Mouse (Mus musculus) heart, adult 2 months (tissue): ENCODE measurements around the gene Cfap97d1. TPM values are rescaled to one million over a fixed set of nuclear protein-coding genes. Genes with fewer than 3 reads are reported as not detected.

Experiments
- DNase-seq, 2 experiments: peaks; one replicate each; pipeline ENCODE4 v3.0.0; 2021
- H3K27ac ChIP-seq: fragments of 200-600 bp; 2 replicates; pipeline ENCODE4 v1.8.1; 2022
- H3K27me3 ChIP-seq: fragments of 200-500 bp; 2 replicates; pipeline ENCODE4 v1.6.1; 2012; ENCODE audit warnings: mild to moderate bottlenecking, low read length, inconsistent platforms, mixed read lengths; ENCODE audit not compliant: control insufficient read depth, insufficient read depth
- H3K36me3 ChIP-seq: fragments of 200-500 bp; 2 replicates; pipeline ENCODE4 v1.6.1; 2012; ENCODE audit warnings: low read length, inconsistent platforms; ENCODE audit not compliant: control insufficient read depth, insufficient read depth
- H3K4me1 ChIP-seq: fragments of 200-500 bp; 2 replicates; pipeline ENCODE4 v1.6.1; 2011; ENCODE audit warnings: low read length; ENCODE audit not compliant: control insufficient read depth, insufficient read depth
- H3K4me3 ChIP-seq: fragments of 200-600 bp; 2 replicates; pipeline ENCODE4 v1.8.1; 2022
- H3K79me2 ChIP-seq: fragments of 200-500 bp; replicated peaks from 2 replicates; pipeline ENCODE4 v1.6.1; 2012; ENCODE audit warnings: mild to moderate bottlenecking, inconsistent platforms, low read length, moderate library complexity, mixed read lengths; ENCODE audit not compliant: control insufficient read depth, insufficient read depth
- H3K9ac ChIP-seq: fragments of 200-500 bp; 2 replicates; pipeline ENCODE4 v1.6.1; 2012; ENCODE audit warnings: low read depth, mild to moderate bottlenecking, control low read depth, inconsistent platforms, low read length, mixed read lengths
- CTCF ChIP-seq: fragments of 200-600 bp; IDR thresholded peaks from 2 replicates; pipeline ENCODE4 v1.8.1; 2022; ENCODE audit warnings: antibody characterized with exemption, mild to moderate bottlenecking, moderate library complexity
- EP300 ChIP-seq: fragments of 200-500 bp; IDR thresholded peaks from 2 replicates; pipeline ENCODE4 v1.6.1; 2011; ENCODE audit warnings: low read depth, low read length, control low read depth; ENCODE audit not compliant: insufficient read depth
- POLR2A ChIP-seq: fragments of 200-500 bp; IDR thresholded peaks from 2 replicates; pipeline ENCODE4 v1.6.1; 2011; ENCODE audit warnings: mild to moderate bottlenecking, low read depth, low read length, control low read depth; ENCODE audit not compliant: insufficient read depth
- WGBS: fragments of 180-500 bp; shearing (Covaris S2); methylation state at CpG from one replicate; pipeline ENCODE4 v1.1.7; 2018; 5-methylcytosine and 5-hydroxymethylcytosine counted together
- intact Hi-C: fragments of 180-260 bp; cut with DNase I; formaldehyde crosslinking; loops from one replicate; pipeline ENCODE4 v1.15.1; 2025
- polyA plus RNA-seq: library from polyadenylated mRNA; depleted of rRNA; stranded (reverse); fragments of >200 nt; gene quantifications from 2 replicates; pipeline ENCODE4 v1.2.3, GENCODE M21; 2012
- total RNA-seq, 2 experiments: library from RNA; stranded (reverse); gene quantifications; 2 replicates each; pipeline ENCODE4 v1.2.3; 2021

Gene Cfap97d1
- total and polyA plus RNA-seq, 3 experiments, result not detected

- H3K9ac ChIP-seq, result no peak overlapping the region
- H3K27me3 ChIP-seq, result no peaks in the 10 kb centered on the region
- intact Hi-C loops, result no loop called here
- WGBS, result 55% methylated on average over 9 of the region's 9 CpGs
- DNase-seq, result peak in 1 of 2 experiments; percentile 62
- no peaks in the 10 kb centered on the region for H3K79me2 ChIP-seq
- no peak overlapping the region for H3K4me3 ChIP-seq
- TF ChIP-seq EP300, result no peak
- TF ChIP-seq CTCF, result peak; percentile 77
- H3K27ac ChIP-seq, result no peak overlapping the region
- peaks cover 9% of the 10 kb centered on the region for H3K36me3 ChIP-seq
- peaks cover 6% of the 10 kb centered on the region for H3K4me1 ChIP-seq
Observed at GRCm38 (mm10) chr11:101974923-101975322, 9.2 kb upstream of the Cfap97d1 start.

DNA sequence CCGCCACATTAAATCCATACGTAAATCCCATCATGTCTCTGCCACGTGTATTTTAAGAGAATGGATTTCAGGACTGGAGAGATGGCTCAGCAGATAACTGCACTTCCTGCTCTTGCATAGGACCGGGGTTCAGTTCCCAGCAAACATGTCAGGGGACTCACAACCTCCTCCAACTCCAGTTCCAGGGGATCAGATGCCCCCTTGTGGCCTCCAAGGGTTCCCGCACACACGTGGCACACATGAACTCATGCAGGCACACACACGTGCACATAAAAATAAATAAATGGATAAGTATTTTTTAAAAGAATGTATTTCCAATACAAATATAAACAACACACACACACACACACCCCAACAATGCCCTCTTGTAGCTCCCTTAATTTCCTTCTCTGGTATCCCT, 7.1 kb upstream of the Cfap97d1 start:
- Histone ChIP-seq H3K27ac (no peak overlapping the region), H3K4me1 (peaks cover 9% of the 10 kb centered on the region), H3K4me3 (no peak overlapping the region), H3K36me3 (peaks cover 12% of the 10 kb centered on the region), H3K27me3 (no peaks in the 10 kb centered on the region), H3K9ac (no peak overlapping the region), H3K79me2 (no peaks in the 10 kb centered on the region; the same call in 1 of the 2 replicates)
- TF ChIP-seq EP300, result no peak
- TF ChIP-seq CTCF, result peak; percentile 35
- TF ChIP-seq POLR2A, result no peak
- intact Hi-C loops, result no loop called here
- 84% methylated on average over 7 of the region's 7 CpGs for WGBS
- DNase-seq, result no peak

DNA sequence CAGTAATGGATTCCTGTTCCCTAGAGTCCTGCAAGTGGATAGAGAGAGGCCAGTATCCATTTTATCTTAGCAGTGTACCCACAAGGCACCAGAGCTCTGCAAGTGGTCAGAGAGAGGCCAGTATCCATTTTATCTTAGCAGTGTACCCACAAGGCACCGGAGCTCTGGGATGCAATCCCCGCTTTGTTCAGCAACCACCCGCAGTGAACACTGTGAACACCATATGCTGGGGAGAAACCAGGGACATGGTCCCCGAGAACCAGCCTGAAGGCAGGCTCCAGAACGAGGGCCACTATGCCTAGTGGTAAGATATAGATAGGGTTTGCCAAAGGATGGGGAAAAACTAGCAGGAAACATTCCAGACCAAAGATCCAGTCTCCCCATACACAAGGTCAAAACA, 4.9 kb upstream of the Cfap97d1 start:
- DNase-seq, result no peak
- H3K27me3 ChIP-seq, result no peaks in the 10 kb centered on the region
- no peak overlapping the region for H3K9ac ChIP-seq
- intact Hi-C loops, result no loop called here
- H3K4me3 ChIP-seq, result no peak overlapping the region
- H3K36me3 ChIP-seq, result peaks cover 15% of the 10 kb centered on the region
- TF ChIP-seq CTCF, result no peak
- TF ChIP-seq POLR2A, result no peak
- TF ChIP-seq EP300, result no peak
- no peaks in the 10 kb centered on the region; the same call in 1 of the 2 replicates for H3K79me2 ChIP-seq
- no peak overlapping the region for H3K27ac ChIP-seq
- peaks cover 17% of the 10 kb centered on the region for H3K4me1 ChIP-seq
- WGBS, result 85% methylated on average over 5 of the region's 5 CpGs

DNA sequence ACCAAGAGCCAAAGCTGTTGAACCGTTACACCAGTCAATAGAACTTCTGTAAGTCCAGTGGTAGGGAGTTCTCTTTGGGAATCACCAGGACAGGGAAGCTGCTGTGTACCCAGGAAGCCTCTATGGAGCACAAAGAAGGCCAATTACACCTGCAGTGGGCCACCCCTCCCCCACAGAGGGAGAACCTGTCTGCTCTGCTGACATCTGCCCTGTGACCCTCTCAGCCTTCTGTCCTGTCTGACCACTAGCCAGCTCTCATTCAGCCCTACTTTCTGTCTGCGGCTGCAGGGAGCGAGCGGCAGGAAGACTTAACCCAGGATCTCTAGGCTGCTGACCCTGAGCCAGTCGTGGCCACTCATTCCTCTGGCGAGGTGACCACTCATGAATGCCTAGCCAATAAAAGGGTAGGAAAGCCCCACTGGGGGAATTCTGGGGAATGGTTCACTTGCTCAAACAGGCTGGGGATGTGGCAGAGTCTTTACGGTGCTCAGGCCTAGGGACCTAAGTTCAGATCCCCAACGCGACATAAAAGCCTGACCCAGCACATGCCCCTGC, 3.4 kb upstream of the Cfap97d1 start:
- H3K27ac ChIP-seq, result no peak overlapping the region
- no peaks in the 10 kb centered on the region; the same call in 1 of the 2 replicates for H3K79me2 ChIP-seq
- WGBS, result 82% methylated on average over 9 of the region's 9 CpGs
- no peak for DNase-seq
- H3K4me3 ChIP-seq, result no peak overlapping the region
- H3K36me3 ChIP-seq, result peaks cover 15% of the 10 kb centered on the region
- no peak overlapping the region for H3K9ac ChIP-seq
- no peaks in the 10 kb centered on the region for H3K27me3 ChIP-seq
- peaks cover 15% of the 10 kb centered on the region for H3K4me1 ChIP-seq
- intact Hi-C loops, result no loop called here
- TF ChIP-seq CTCF (no peak), POLR2A (no peak), EP300 (no peak)

GRCm38 (mm10) chr11:101981850-101982249, 2.2 kb upstream of the Cfap97d1 start:
- H3K27ac ChIP-seq, result peak overlapping the region; percentile 99
- no peaks in the 10 kb centered on the region; the same call in 1 of the 2 replicates for H3K79me2 ChIP-seq
- H3K36me3 ChIP-seq, result peaks cover 15% of the 10 kb centered on the region
- WGBS, result 36% methylated on average over 12 of the region's 12 CpGs
- peak; percentile 47 to 56 for DNase-seq
- H3K4me3 ChIP-seq, result peak overlapping the region; percentile 68
- TF ChIP-seq EP300 (peak; percentile 52; the same call in 1 of the 2 replicates), CTCF (no peak), POLR2A (peak; percentile 32)
- intact Hi-C loops, result no loop called here
- no peaks in the 10 kb centered on the region for H3K27me3 ChIP-seq
- peak overlapping the region; percentile 54 for H3K9ac ChIP-seq
- H3K4me1 ChIP-seq, result peaks cover 17% of the 10 kb centered on the region

GRCm38 (mm10) chr11:101982981-101983411, 1.1 kb upstream of the Cfap97d1 start:
- no peaks in the 10 kb centered on the region for H3K27me3 ChIP-seq
- peak overlapping the region; percentile 54 for H3K9ac ChIP-seq
- intact Hi-C loops, result no loop called here
- peak overlapping the region; percentile 68 for H3K4me3 ChIP-seq
- H3K79me2 ChIP-seq, result no peaks in the 10 kb centered on the region; the same call in 1 of the 2 replicates
- peaks cover 15% of the 10 kb centered on the region for H3K36me3 ChIP-seq
- 35% methylated on average over 6 of the region's 6 CpGs for WGBS
- DNase-seq, result peak; percentile 55 to 57
- TF ChIP-seq EP300 (0 out of 2 replicates have a peak, but pooled peaks have one; percentile 49), CTCF (0 out of 2 replicates have a peak, but pooled peaks have one; percentile 5), POLR2A (peak; percentile 87)
- H3K27ac ChIP-seq, result peak overlapping the region; percentile 99
- peaks cover 17% of the 10 kb centered on the region for H3K4me1 ChIP-seq
